Mouse (Mus musculus) MEL (cell line): Measurements from ENCODE around the gene Slc22a15. TPM values are rescaled to one million over a fixed set of nuclear protein-coding genes. Genes with fewer than 3 reads are reported as not detected.

Experiments used
- DNase-seq: peaks from one replicate; pipeline ENCODE4 v3.0.0; 2011; ENCODE audit warnings: low read depth, low spot score
- H3K27ac ChIP-seq: 2 replicates; pipeline ENCODE4 v1.5.1; 2012; ENCODE audit warnings: low read depth, mild to moderate bottlenecking, control low read depth, low read length, moderate library complexity; ENCODE audit not compliant: control insufficient read depth
- H3K27me3 ChIP-seq, 2 experiments: fragments of 150-350 bp in 1 of 2; sonication (generic) in 1 of 2; 2 replicates each; pipeline ENCODE4 v1.6.1; 2012; ENCODE audit warnings: low read length in 2 of 2, mild to moderate bottlenecking in 2 of 2, improper control_type of control experiment in 1 of 2, moderate library complexity in 1 of 2; ENCODE audit not compliant: insufficient read depth in 2 of 2, control insufficient read depth in 1 of 2
- H3K36me3 ChIP-seq, 2 experiments: 2 replicates each; pipeline ENCODE4 v1.6.1; 2012 to 2014; ENCODE audit warnings: low read length in 2 of 2, improper control_type of control experiment in 1 of 2, inconsistent platforms in 1 of 2, mild to moderate bottlenecking in 1 of 2; ENCODE audit not compliant: insufficient read depth in 2 of 2, control insufficient read depth in 1 of 2
- H3K4me1 ChIP-seq, 2 experiments: fragments of 150-350 bp in 1 of 2; sonication (generic) in 1 of 2; 2 replicates each; pipeline ENCODE4 v1.6.1; 2012; ENCODE audit warnings: low read length in 2 of 2, improper control_type of control experiment in 1 of 2, mild to moderate bottlenecking in 1 of 2; ENCODE audit not compliant: insufficient read depth in 2 of 2, control insufficient read depth in 1 of 2
- H3K4me3 ChIP-seq, 2 experiments: fragments of 150-350 bp in 1 of 2; sonication (generic) in 1 of 2; 2 replicates each; pipeline ENCODE4 v1.5.1; 2012; ENCODE audit warnings: low read depth in 2 of 2, low read length in 2 of 2, mild to moderate bottlenecking in 2 of 2, moderate library complexity in 2 of 2, control low read depth in 1 of 2, improper control_type of control experiment in 1 of 2; ENCODE audit not compliant: control insufficient read depth in 1 of 2, insufficient read depth in 1 of 2
- H3K79me2 ChIP-seq: 2 replicates; pipeline ENCODE4 v1.6.1; 2012; ENCODE audit warnings: mild to moderate bottlenecking, low read length, moderate library complexity; ENCODE audit not compliant: control insufficient read depth, poor library complexity, insufficient read depth
- H3K9ac ChIP-seq: 2 replicates; pipeline ENCODE4 v1.6.1; 2012; ENCODE audit warnings: low read depth, mild to moderate bottlenecking, control low read depth, low read length, moderate library complexity; ENCODE audit not compliant: control insufficient read depth, poor library complexity, severe bottlenecking
- H3K9me3 ChIP-seq: fragments of 150-350 bp; sonication (generic); replicated peaks from 2 replicates; pipeline ENCODE4 v1.6.1; 2012; ENCODE audit warnings: mild to moderate bottlenecking, low read length, improper control_type of control experiment, moderate library complexity; ENCODE audit not compliant: insufficient read depth
- CHD2 ChIP-seq: IDR thresholded peaks from 2 replicates; pipeline ENCODE4 v1.6.1; 2011; ENCODE audit warnings: low read length, improper control_type of control experiment
- CTCF ChIP-seq, 3 experiments: IDR thresholded peaks in 2 of 3; conservative IDR thresholded peaks in 1 of 3; 2 replicates each; pipeline ENCODE4 v1.5.1; 2011 to 2012; ENCODE audit warnings: low read length in 3 of 3, low read depth in 2 of 3, mild to moderate bottlenecking in 2 of 3, improper control_type of control experiment in 1 of 3, inconsistent platforms in 1 of 3, mixed read lengths in 1 of 3, moderate library complexity in 1 of 3; ENCODE audit not compliant: control insufficient read depth in 1 of 3, insufficient read depth in 1 of 3, poor library complexity in 1 of 3, severe bottlenecking in 1 of 3
- E2F4 ChIP-seq: IDR thresholded peaks from 2 replicates; pipeline ENCODE4 v1.6.1; 2011; ENCODE audit warnings: low read depth, low read length, improper control_type of control experiment, borderline replicate concordance
- ELF1 ChIP-seq: IDR thresholded peaks from 2 replicates; pipeline ENCODE4 v1.6.1; 2014; ENCODE audit warnings: low read depth, mild to moderate bottlenecking, inconsistent platforms, low read length, improper control_type of control experiment, moderate library complexity
- EP300 ChIP-seq, 2 experiments: IDR thresholded peaks; 2 replicates each; pipeline ENCODE4 v1.6.1; 2011; ENCODE audit warnings: improper control_type of control experiment in 2 of 2, low read length in 2 of 2, low read depth in 1 of 2, mild to moderate bottlenecking in 1 of 2
- ETS1 ChIP-seq: IDR thresholded peaks from 2 replicates; pipeline ENCODE4 v1.6.1; 2012; ENCODE audit warnings: low read depth, mild to moderate bottlenecking, inconsistent platforms, low read length, improper control_type of control experiment, moderate library complexity
- GABPA ChIP-seq: IDR thresholded peaks from 2 replicates; pipeline ENCODE4 v1.6.1; 2012; ENCODE audit warnings: low read depth, mild to moderate bottlenecking, inconsistent platforms, low read length, improper control_type of control experiment, moderate library complexity
- KAT2A ChIP-seq: conservative IDR thresholded peaks from 2 replicates; pipeline ENCODE4 v1.6.1; 2012; ENCODE audit warnings: low read depth, low read length, improper control_type of control experiment, inconsistent platforms
- MAFK ChIP-seq: IDR thresholded peaks from 2 replicates; pipeline ENCODE4 v1.6.1; 2011; ENCODE audit warnings: low read depth, mild to moderate bottlenecking, low read length, improper control_type of control experiment, borderline replicate concordance
- MAZ ChIP-seq: IDR thresholded peaks from 2 replicates; pipeline ENCODE4 v1.6.1; 2012; ENCODE audit warnings: low read depth, mild to moderate bottlenecking, inconsistent platforms, low read length, improper control_type of control experiment
- MEF2A ChIP-seq: IDR thresholded peaks from 2 replicates; pipeline ENCODE4 v1.6.1; 2014; ENCODE audit warnings: low read depth, mild to moderate bottlenecking, inconsistent platforms, low read length, improper control_type of control experiment; ENCODE audit not compliant: poor library complexity, insufficient replicate concordance, severe bottlenecking; ENCODE audit errors: extremely low read depth
- NRF1 ChIP-seq: IDR thresholded peaks from 2 replicates; pipeline ENCODE4 v1.6.1; 2014; ENCODE audit warnings: low read depth, mild to moderate bottlenecking, inconsistent platforms, low read length, improper control_type of control experiment, moderate library complexity; ENCODE audit not compliant: poor library complexity, insufficient read depth, severe bottlenecking
- POLR2A ChIP-seq, 2 experiments: IDR thresholded peaks; 2 replicates each; pipeline ENCODE4 v1.6.1; 2011 to 2012; ENCODE audit warnings: low read length in 2 of 2, mild to moderate bottlenecking in 2 of 2, control low read depth in 1 of 2, improper control_type of control experiment in 1 of 2, low read depth in 1 of 2, moderate library complexity in 1 of 2; ENCODE audit not compliant: control insufficient read depth in 1 of 2, insufficient read depth in 1 of 2, poor library complexity in 1 of 2
- POLR2AphosphoS5 ChIP-seq: IDR thresholded peaks from 2 replicates; pipeline ENCODE4 v1.6.1; 2012; ENCODE audit warnings: low read depth, borderline replicate concordance, mild to moderate bottlenecking, inconsistent platforms, low read length, moderate library complexity, mixed read lengths
- RAD21 ChIP-seq: IDR thresholded peaks from 2 replicates; pipeline ENCODE4 v1.6.1; 2011; ENCODE audit warnings: mild to moderate bottlenecking, low read depth, low read length, improper control_type of control experiment
- RCOR1 ChIP-seq: IDR thresholded peaks from 2 replicates; pipeline ENCODE4 v1.6.1; 2012; ENCODE audit warnings: low read depth, mild to moderate bottlenecking, inconsistent platforms, low read length, improper control_type of control experiment
- SIN3A ChIP-seq: IDR thresholded peaks from 2 replicates; pipeline ENCODE4 v1.6.1; 2012; ENCODE audit warnings: low read length, improper control_type of control experiment, inconsistent platforms
- SMC3 ChIP-seq: IDR thresholded peaks from 2 replicates; pipeline ENCODE4 v1.6.1; 2011; ENCODE audit warnings: low read depth, low read length, improper control_type of control experiment
- TCF12 ChIP-seq: IDR thresholded peaks from 2 replicates; pipeline ENCODE4 v1.6.1; 2014; ENCODE audit warnings: low read depth, mild to moderate bottlenecking, inconsistent platforms, low read length, improper control_type of control experiment, moderate library complexity
- UBTF ChIP-seq: IDR thresholded peaks from 2 replicates; pipeline ENCODE4 v1.6.1; 2012; ENCODE audit warnings: low read depth, mild to moderate bottlenecking, inconsistent platforms, low read length, improper control_type of control experiment, moderate library complexity, borderline replicate concordance; ENCODE audit not compliant: insufficient read depth
- USF1 ChIP-seq: IDR thresholded peaks from 2 replicates; pipeline ENCODE4 v1.6.1; 2014; ENCODE audit warnings: low read depth, mild to moderate bottlenecking, inconsistent platforms, low read length, improper control_type of control experiment, moderate library complexity
- USF2 ChIP-seq, 2 experiments: IDR thresholded peaks; 2 replicates each; pipeline ENCODE4 v1.6.1; 2011 to 2012; ENCODE audit warnings: improper control_type of control experiment in 2 of 2, low read length in 2 of 2, borderline replicate concordance in 1 of 2, inconsistent platforms in 1 of 2, low read depth in 1 of 2, mild to moderate bottlenecking in 1 of 2; ENCODE audit not compliant: insufficient read depth in 1 of 2
- ZC3H11A ChIP-seq: IDR thresholded peaks from 2 replicates; pipeline ENCODE4 v1.6.1; 2012; ENCODE audit warnings: low read depth, mild to moderate bottlenecking, inconsistent platforms, low read length, improper control_type of control experiment
- ZNF384 ChIP-seq: IDR thresholded peaks from 2 replicates; pipeline ENCODE4 v1.6.1; 2012; ENCODE audit warnings: low read depth, mild to moderate bottlenecking, inconsistent platforms, low read length, improper control_type of control experiment
- polyA plus RNA-seq, 2 experiments: library from polyadenylated mRNA; stranded (reverse) in 1 of 2; unstranded in 1 of 2; fragments of >175 nt in 1 of 2; fragments of >200 nt in 1 of 2; gene quantifications; 2 replicates each; pipeline versions ENCODE4 v1.2.1 to v1.2.4; 2012; ENCODE audit warnings: low replicate concordance in 2 of 2, low read depth in 1 of 2; ENCODE audit not compliant: insufficient read length in 2 of 2, insufficient read depth in 1 of 2, missing spikeins in 1 of 2
- total RNA-seq: library from RNA; depleted of rRNA; stranded (reverse); fragments of 300-350 nt; gene quantifications from 2 replicates; pipeline ENCODE4 v1.2.3, GENCODE M21; 2012

The Slc22a15 gene
- total and polyA plus RNA-seq, 3 experiments: 2.2 to 7.9 TPM; not detected in 1

- DNase-seq: no peak
- Histone ChIP-seq H3K36me3 (no peaks in the 10 kb centered on the region), H3K9me3 (no peaks in the 10 kb centered on the region), H3K27me3 (no peaks in the 10 kb centered on the region), H3K4me1 (no peaks in the 10 kb centered on the region), H3K9ac (no peak overlapping the region)
- TF ChIP-seq MAZ (no peak), ZC3H11A (no peak), RCOR1 (no peak), ZNF384 (no peak), GABPA (no peak), ELF1 (no peak), USF1 (no peak), KAT2A (no peak), CHD2 (no peak), NRF1 (no peak), ETS1 (no peak), TCF12 (no peak), POLR2A (IDR thresholded peaks at IDR 0.05; ENCODE audit: control insufficient read depth in 1 of 2, insufficient read depth in 1 of 2, low read depth in 1 of 2, low read length in 2 of 2, poor library complexity in 1 of 2) (no peak), EP300 (IDR thresholded peaks at IDR 0.05; ENCODE audit: low read depth in 1 of 2, low read length in 2 of 2) (no peak)
- TF ChIP-seq, all 39 proteins: peak for 0
- Histone ChIP-seq H3K4me3 (no peak overlapping the region), H3K79me2 (no peaks in the 10 kb centered on the region), H3K27ac (no peak overlapping the region)
Measured at GRCm38 (mm10) chr3:101881721-101882120, 42.5 kb downstream of the Slc22a15 start.

- Histone ChIP-seq H3K27me3 (no peaks in the 10 kb centered on the region), H3K9me3 (no peaks in the 10 kb centered on the region), H3K27ac (no peak overlapping the region), H3K4me3 (no peak overlapping the region), H3K4me1 (no peaks in the 10 kb centered on the region), H3K9ac (no peak overlapping the region), H3K79me2 (no peaks in the 10 kb centered on the region), H3K36me3 (no peaks in the 10 kb centered on the region)
- peak; percentile 5 for DNase-seq
- TF ChIP-seq UBTF (no peak), RAD21 (peak; percentile 12), KAT2A (no peak), E2F4 (no peak), USF2 (IDR thresholded peaks at IDR 0.05; ENCODE audit: borderline replicate concordance in 1 of 2, insufficient read depth in 1 of 2, low read depth in 1 of 2, low read length in 2 of 2) (no peak), MAZ (no peak), MAFK (no peak), MEF2A (no peak), ZNF384 (no peak), POLR2AphosphoS5 (no peak), CTCF (IDR thresholded peaks at IDR 0.05 in 2 of 3, conservative IDR thresholded peaks at IDR 0.05 in 1 of 3; ENCODE audit: control insufficient read depth in 1 of 3, insufficient read depth in 1 of 3, low read depth in 2 of 3, low read length in 3 of 3, poor library complexity in 1 of 3, severe bottlenecking in 1 of 3) (peak; percentile 15 to 21 (median 17); a peak in 1 of 6 replicates), SMC3 (peak; percentile 18), SIN3A (no peak)
Measured at GRCm38 (mm10) chr3:101880818-101881217, 43.4 kb downstream of the Slc22a15 start.
